Mouse (Mus musculus): ENCODE results near the gene Ugt1a7c. TPM values are rescaled to one million over a fixed set of nuclear protein-coding genes. Genes with fewer than 3 reads are reported as not detected.
A peak's percentile ranks its signal among the peaks of the same experiment; 100 is the strongest.
"Not testable (repeated sequence)": the region's sequence is repeated elsewhere in the genome, so short reads cannot be mapped to it uniquely, and the experiment has no call there.

Ugt1a7c gene
- total RNA-seq, 2 experiments from 2014 or later = 0.59 TPM; not detected in 1

DNA sequence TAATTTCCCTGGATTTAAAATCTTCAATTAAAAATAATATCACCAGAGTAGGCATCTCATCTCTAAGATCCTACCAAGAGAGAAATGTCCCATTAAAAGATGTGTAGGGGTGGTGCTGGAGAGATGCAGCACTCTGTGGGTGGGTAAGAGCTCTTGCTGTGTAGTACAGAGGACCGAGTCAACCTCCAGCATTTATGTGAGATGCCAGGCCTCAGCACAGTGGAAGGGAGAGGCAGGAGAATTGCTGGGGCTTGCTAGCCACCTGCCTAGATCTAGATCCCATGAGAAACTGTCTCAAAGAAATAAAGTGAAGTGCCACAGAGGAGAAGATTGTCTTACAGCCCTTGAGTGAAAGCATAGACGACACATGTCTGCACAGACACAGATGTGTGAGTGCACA lies 121.7 kb downstream of the Ugt1a7c start:
- Histone ChIP-seq H3K27ac (no peak overlapping the region), H3K4me3 (no peak overlapping the region)
- no peak for TF ChIP-seq CTCF (IDR thresholded peaks at IDR 0.05)
- DNase-seq = no peak
- intact Hi-C loops (cut with DNase I) = no loop called here

DNA sequence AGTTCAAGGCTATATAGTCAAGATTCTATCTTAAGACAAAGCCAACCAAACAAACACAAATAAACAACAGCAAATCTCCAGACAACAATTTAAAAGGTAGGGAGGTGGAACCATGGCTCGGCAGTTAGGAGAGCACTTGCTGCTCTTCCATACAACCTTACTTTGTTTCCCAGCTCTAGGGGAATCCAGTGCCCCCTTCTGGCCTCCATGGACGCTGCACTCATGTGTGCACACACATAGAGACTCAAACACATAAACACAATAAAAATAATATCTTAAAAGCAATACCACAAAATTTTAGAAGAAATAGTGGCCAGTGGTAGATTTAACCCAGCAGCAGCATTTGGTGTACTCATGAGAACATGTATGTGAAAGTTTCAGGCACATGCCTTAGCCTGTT lies 122.3 kb downstream of the Ugt1a7c start:
- intact Hi-C loops (cut with DNase I) = no loop called here
- no peak for TF ChIP-seq CTCF (IDR thresholded peaks at IDR 0.05)
- no peak for DNase-seq
- Histone ChIP-seq H3K4me3 (no peak overlapping the region), H3K27ac (no peak overlapping the region)

DNA sequence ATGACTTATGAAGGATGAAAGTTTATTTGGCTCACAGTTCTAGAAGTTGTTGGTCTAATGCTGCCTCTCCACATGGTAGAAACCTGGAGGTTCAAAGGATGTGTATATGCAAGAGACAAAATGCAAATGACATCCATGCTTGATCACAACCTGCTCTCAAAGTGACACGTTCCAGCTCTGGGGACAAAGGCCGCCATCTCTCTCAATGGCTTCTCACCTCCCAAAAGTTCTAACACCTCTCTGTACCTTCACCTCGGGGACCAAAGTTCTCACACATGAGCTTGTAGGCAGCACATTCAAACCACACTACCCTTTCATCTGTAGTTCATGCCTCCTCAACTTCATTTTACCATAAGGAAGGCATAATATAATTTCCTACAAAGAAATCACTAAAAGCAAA lies 122.7 kb downstream of the Ugt1a7c start:
- no peak overlapping the region for H3K4me3 ChIP-seq
- intact Hi-C loops (cut with DNase I) = no loop called here
- DNase-seq = no peak
- TF ChIP-seq CTCF (IDR thresholded peaks at IDR 0.05) = no peak
- no peak overlapping the region for H3K27ac ChIP-seq

DNA sequence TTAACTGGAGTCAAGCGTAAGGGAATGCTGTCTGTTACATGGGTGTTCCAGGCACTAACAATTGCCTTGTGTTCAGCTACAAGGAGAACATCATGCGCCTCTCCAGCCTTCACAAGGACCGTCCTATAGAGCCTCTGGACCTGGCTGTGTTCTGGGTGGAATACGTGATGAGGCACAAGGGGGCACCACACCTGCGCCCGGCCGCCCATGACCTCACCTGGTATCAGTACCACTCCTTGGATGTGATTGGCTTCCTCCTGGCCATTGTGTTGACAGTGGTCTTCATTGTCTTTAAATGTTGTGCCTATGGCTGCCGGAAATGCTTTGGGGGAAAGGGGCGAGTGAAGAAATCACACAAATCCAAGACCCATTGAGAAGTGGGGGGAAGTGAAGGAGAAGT lies 123.2 kb downstream of the Ugt1a7c start:
- intact Hi-C loops (cut with DNase I) = no loop called here
- H3K27ac ChIP-seq = no peak overlapping the region
- no peak overlapping the region for H3K4me3 ChIP-seq
- peak; percentile 20 for DNase-seq
- no peak for TF ChIP-seq CTCF (IDR thresholded peaks at IDR 0.05)

DNA sequence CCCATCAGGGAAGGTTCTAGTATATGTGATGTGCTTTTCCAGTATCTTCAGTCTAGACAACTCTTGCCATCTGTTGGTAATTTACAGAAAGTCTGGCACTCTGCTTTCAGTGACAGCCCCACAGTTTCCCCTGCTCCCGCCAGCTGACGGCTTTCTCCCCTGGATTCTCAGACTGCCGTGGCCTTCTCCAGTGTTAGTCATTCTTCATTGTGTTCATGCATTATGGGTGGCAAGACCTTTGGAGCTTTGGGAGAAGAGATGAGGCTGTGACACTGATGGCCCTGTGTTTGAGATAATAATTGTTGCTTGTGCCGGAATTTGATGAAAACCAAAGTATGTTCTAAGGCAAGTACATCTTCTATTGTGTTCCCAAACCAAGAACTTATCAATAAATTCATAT lies 123.7 kb downstream of the Ugt1a7c start:
- TF ChIP-seq CTCF (IDR thresholded peaks at IDR 0.05) = no peak
- no peak overlapping the region for H3K27ac ChIP-seq
- intact Hi-C loops (cut with DNase I) = no loop called here
- no peak overlapping the region for H3K4me3 ChIP-seq
- DNase-seq = no peak

DNA sequence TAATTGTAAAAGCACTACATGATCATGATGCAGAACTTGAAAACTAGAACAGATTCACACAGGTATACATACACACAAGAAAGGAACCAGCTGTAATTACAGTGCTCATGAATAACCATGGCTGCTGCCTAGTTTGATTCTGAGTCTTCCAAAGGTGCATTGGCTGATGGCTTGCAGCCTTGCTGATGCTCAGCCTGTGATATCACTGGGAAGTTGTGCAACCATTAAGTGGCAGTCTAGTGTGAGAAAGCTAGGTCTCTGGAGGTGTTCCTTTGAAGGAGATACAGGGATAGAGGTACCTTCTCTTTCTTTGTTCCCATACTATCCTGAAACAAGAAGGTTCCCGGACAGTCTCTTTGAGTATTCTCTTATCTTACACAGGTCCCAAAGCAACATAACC lies 124.2 kb downstream of the Ugt1a7c start:
- Histone ChIP-seq H3K4me3 (no peak overlapping the region), H3K27ac (no peak overlapping the region)
- intact Hi-C loops (cut with DNase I) = no loop called here
- no peak for DNase-seq
- no peak for TF ChIP-seq CTCF (IDR thresholded peaks at IDR 0.05)

DNA sequence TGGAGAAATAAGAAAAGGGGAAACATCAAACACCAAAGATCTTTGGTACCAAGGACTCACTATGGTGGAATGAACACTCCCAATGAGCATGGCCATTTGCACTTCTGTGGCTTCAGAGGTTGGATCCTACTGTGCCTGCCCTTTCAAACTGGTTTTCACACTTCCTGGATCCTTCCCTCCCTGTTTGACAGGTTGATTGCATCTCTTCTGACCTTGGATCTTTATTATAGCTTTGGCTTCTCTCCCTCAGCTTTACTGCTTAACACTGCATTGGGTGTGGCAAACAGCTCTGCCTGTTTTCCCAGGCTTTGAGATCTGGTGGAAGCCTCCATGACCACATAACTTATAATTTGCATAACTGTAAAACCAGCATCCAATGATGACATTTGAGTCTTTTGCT lies 125.5 kb downstream of the Ugt1a7c start:
- Histone ChIP-seq H3K27ac (no peak overlapping the region), H3K4me3 (no peak overlapping the region)
- no peak for TF ChIP-seq CTCF (IDR thresholded peaks at IDR 0.05)
- intact Hi-C loops (cut with DNase I) = no loop called here
- no peak for DNase-seq

DNA sequence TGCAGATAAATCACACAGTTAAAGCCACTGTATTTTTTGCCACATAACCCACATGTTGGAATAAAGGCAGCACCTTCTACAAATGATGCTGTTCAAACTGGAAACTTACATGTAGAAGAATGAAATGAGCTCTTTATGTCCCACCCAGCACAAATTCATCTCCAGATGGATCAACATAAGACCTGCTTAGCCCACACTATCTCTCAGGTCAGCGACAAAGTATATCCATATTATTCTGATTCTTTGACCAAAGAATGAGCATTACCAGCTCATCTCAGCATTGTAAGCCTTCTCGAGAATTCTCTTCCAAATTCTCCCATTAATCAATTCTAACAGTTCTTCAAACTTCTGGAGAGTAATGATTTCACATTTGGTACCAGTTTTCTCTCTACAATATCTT lies 127.4 kb downstream of the Ugt1a7c start:
- no peak for TF ChIP-seq CTCF (IDR thresholded peaks at IDR 0.05)
- H3K4me3 ChIP-seq = no peak overlapping the region
- intact Hi-C loops (cut with DNase I) = no loop called here
- DNase-seq = no peak
- H3K27ac ChIP-seq = no peak overlapping the region

DNA sequence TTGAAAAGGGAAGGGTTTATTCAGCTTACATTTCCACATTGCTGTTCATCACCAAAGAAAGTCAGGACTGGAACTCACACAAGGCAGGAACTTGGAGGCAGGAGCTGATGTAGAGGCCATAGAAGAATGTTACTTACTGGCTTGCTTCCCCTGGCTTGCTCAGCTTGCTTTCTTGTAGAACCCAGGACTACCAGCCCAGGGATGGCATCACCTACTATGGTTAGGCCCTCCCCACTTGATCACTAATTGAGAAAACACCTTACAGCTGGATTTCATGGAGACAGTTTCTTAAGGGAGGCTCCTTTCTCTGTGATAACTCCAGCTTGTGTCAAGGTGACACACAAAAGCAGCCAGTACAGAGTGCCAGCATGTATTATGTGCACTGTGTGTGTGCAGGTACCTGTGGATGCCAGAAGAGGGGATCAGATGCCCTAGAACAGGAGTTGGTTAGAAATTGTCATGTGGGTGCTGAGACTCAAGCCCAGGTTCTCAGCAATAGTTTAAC lies 128.2 kb downstream of the Ugt1a7c start:
- H3K27ac ChIP-seq; DNase-seq; intact Hi-C loops (cut with DNase I); H3K4me3 ChIP-seq: not testable (repeated sequence)

DNA sequence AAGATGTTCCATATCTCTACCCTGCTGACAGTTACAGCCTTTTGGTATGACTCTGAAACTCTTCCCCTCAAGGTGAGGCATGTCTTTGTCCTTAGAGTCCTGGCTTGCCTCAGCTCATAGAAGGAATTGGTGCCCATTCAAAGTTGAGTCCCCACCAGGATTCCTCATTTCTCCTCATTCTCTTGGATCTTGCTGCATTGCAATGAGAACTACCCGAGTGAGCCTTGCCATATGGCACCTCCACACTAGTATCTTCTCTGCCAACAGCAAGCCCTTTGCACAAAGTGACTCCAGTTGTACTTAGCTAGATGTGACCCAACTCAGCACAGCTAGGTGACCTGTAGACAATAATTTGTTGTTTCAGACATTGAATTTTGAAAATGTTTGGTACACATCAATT lies 128.7 kb downstream of the Ugt1a7c start:
- TF ChIP-seq CTCF (IDR thresholded peaks at IDR 0.05) = no peak
- no peak overlapping the region for H3K4me3 ChIP-seq
- DNase-seq = no peak
- intact Hi-C loops (cut with DNase I) = no loop called here
- no peak overlapping the region for H3K27ac ChIP-seq

DNA sequence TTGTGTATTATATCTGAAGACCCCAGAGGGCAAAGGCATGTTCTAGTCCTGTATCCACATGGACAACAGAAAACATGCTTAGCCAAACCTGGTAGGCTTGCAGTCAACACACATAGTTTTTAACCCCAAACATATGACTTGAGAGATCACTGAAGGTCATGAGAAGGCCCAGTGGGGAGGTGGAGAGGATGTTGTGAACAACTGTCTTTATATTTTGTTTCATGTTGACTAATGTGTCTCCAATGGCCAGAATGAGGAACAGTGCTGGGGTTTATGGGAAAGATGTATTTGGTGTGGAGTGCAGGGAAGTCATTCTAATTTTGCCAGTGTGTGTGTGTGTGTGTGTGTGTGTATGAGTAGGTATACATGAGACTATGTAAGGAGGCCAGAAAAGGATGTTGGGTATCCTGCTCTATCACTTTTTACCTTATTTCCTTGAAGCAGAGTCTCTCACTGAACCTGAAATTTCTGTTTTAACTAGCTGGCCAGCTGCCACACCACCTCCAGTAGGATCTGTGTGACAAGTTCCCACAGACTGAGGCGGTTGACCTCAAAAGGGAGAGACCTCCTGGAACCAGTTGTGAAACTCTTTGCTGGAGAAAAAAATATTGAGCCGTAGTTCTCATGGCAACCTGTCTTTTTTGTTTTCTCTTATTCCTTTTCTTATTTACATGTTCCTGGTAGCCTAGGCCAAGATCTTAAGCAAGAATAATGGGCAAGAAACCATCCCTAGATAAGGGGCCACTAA lies 129.3 kb downstream of the Ugt1a7c start:
- TF ChIP-seq CTCF (IDR thresholded peaks at IDR 0.05) = no peak
- peak; percentile 22 for DNase-seq
- Histone ChIP-seq H3K27ac (no peak overlapping the region), H3K4me3 (no peak overlapping the region)
- intact Hi-C loops (cut with DNase I) = no loop called here

DNA sequence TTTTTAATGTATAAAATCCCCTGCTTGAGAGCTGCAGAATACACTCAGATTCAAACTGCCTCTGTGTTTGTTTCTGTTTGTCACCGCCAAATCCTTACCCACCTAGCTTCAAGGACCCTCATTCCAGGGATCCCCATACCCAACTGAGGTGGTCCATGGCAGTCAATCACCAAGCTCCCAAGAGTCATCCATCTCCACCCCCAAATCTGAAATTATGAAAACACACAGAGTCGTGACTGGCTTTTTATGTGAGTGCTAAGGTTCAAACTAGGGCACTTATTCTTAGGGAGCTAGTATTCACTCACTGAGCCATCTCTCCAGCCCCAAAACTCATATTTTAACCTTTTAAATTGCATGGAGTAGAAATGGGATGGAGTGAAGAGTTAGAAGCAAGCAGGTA lies 130.4 kb downstream of the Ugt1a7c start:
- intact Hi-C loops (cut with DNase I) = loop anchor here (5.0 kb wide), 1 partner anchor 72 kb away; no protein-coding TSS in a partner anchor
- H3K4me3 ChIP-seq, H3K27ac ChIP-seq, DNase-seq: not testable (repeated sequence)

DNA sequence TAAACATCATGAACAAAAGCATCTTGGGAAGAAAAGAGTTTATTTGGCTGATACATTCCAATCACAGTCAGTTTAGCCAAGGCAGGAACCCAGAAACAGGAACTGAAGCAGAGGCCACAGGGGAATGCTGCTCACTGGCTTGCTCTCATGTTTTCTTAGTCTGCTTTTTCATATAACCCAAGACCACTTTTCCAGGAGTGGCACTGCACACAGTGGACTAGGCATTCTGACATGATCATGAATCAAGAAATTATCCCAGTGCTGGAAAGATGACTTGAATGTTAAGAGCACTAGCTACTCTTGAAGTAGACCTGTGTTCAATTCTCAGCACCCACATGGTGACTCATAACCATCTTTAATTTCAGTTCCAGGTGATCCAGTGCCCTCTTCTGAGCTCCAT lies 130.9 kb downstream of the Ugt1a7c start:
- peak; percentile 14 for DNase-seq
- TF ChIP-seq CTCF (IDR thresholded peaks at IDR 0.05) = no peak
- Histone ChIP-seq H3K27ac (no peak overlapping the region), H3K4me3 (no peak overlapping the region)
- intact Hi-C loops (cut with DNase I) = loop anchor here (5.0 kb wide), 1 partner anchor 72 kb away; no protein-coding TSS in a partner anchor

Data from gastrocnemius, adult 2 months (tissue).